Mouse (Mus musculus) G1E (cell line): ENCODE data around the gene Klhl25.

Source experiments
- CTCF ChIP-seq: IDR thresholded peaks from 2 replicates; pipeline ENCODE4 v1.5.1; 2012; ENCODE audit warnings: low read depth, low read length, inconsistent platforms, mixed read lengths
- GATA1 ChIP-seq: IDR thresholded peaks from 2 replicates; pipeline ENCODE4 v1.6.1; 2012; ENCODE audit warnings: borderline replicate concordance, low read length, inconsistent platforms, mixed read lengths
- POLR2AphosphoS5 ChIP-seq: IDR thresholded peaks from 2 replicates; pipeline ENCODE4 v1.6.1; 2012; ENCODE audit warnings: low read depth, low read length, inconsistent platforms; ENCODE audit not compliant: insufficient replicate concordance
- TAL1 ChIP-seq: conservative IDR thresholded peaks from 2 replicates; pipeline ENCODE4 v1.6.1; 2012; ENCODE audit warnings: low read depth, low read length, inconsistent platforms, mixed read lengths

- TF ChIP-seq CTCF: no peak
- TF ChIP-seq GATA1: no peak
- no peak for TF ChIP-seq TAL1
- TF ChIP-seq POLR2AphosphoS5: no peak
These were observed 1.2 kb upstream of the Klhl25 start for GRCm38 (mm10) chr7:75846942-75847341.
